Mouse (Mus musculus) hindbrain, embryonic 11.5 days (tissue): ENCODE measurements at regions not wholly inside any gene's neighbourhood (a gene's known extent, or its start where the extent isn't known, plus 50 kb on each side); places are given as distances from the start of the nearest gene placed in this dataset.

Experiments
- ATAC-seq: fragments of 200-750 bp; cut with Nextera tagmentation; 2 replicates; pipeline ENCODE4 v1.8.0; 2017; ENCODE audit warnings: mild to moderate bottlenecking, moderate TSS enrichment, moderate library complexity; ENCODE audit not compliant: low FRiP score
- DNase-seq: peaks from one replicate; pipeline ENCODE4 v3.0.0-alpha.2; 2015; ENCODE audit warnings: low spot score
- H3K27ac ChIP-seq: fragments of 300-500 bp; sonication (generic); 2 replicates; pipeline ENCODE4 v1.5.1; 2014; ENCODE audit warnings: mild to moderate bottlenecking, low read depth, low read length
- H3K27me3 ChIP-seq: fragments of 300-500 bp; sonication (generic); 2 replicates; pipeline ENCODE4 v1.6.1; 2014; ENCODE audit warnings: mild to moderate bottlenecking, low read length, moderate library complexity, mixed read lengths; ENCODE audit not compliant: control insufficient read depth, insufficient read depth
- H3K36me3 ChIP-seq: fragments of 300-500 bp; sonication (generic); 2 replicates; pipeline ENCODE4 v1.6.1; 2014; ENCODE audit warnings: mild to moderate bottlenecking, low read length, moderate library complexity, mixed read lengths; ENCODE audit not compliant: control insufficient read depth, insufficient read depth
- H3K4me1 ChIP-seq: fragments of 300-500 bp; sonication (generic); replicated peaks from 2 replicates; pipeline ENCODE4 v1.6.1; 2014; ENCODE audit warnings: low read length, mixed read lengths; ENCODE audit not compliant: control insufficient read depth, insufficient read depth
- H3K4me2 ChIP-seq: fragments of 300-500 bp; sonication (generic); replicated peaks from 2 replicates; pipeline ENCODE4 v1.6.1; 2014; ENCODE audit warnings: mild to moderate bottlenecking, low read depth, low read length
- H3K4me3 ChIP-seq: fragments of 300-500 bp; sonication (generic); 2 replicates; pipeline ENCODE4 v1.5.1; 2014; ENCODE audit warnings: low read depth, low read length
- H3K9ac ChIP-seq: fragments of 300-500 bp; sonication (generic); 2 replicates; pipeline ENCODE4 v1.6.1; 2014; ENCODE audit warnings: low read depth, low read length
- H3K9me3 ChIP-seq: fragments of 300-500 bp; sonication (generic); 2 replicates; pipeline ENCODE4 v1.6.1; 2016; ENCODE audit warnings: low read length; ENCODE audit not compliant: control insufficient read depth
- WGBS: fragments of 180-500 bp; shearing (Covaris S2); extraction: QIAGEN DNeasy Blood & Tissue Kit; methylation state at CpG from one replicate; pipeline ENCODE4 v1.1.7; 2014; 5-methylcytosine and 5-hydroxymethylcytosine counted together

- Histone ChIP-seq H3K9me3 (no peaks in the 10 kb centered on the region), H3K36me3 (no peaks in the 10 kb centered on the region), H3K4me1 (no peaks in the 10 kb centered on the region), H3K4me3 (no peak overlapping the region), H3K27ac (no peak overlapping the region), H3K9ac (no peak overlapping the region), H3K4me2 (no peak overlapping the region), H3K27me3 (no peaks in the 10 kb centered on the region)
- no peak for DNase-seq
- ATAC-seq, result no peak
- WGBS, result 6% methylated on average over 2 of the region's 2 CpGs
These were observed 169.0 kb upstream of the Lrtm1 start for GRCm38 (mm10) chr14:28848831-28849590.
